Mouse (Mus musculus) liver, postnatal 0 days (tissue): ENCODE data around the gene Fjx1.

Experiments
- CTCF ChIP-seq: sonication (generic); IDR thresholded peaks from 2 replicates; pipeline ENCODE4 v1.5.1; 2016; ENCODE audit warnings: antibody characterized with exemption, low read depth
- EP300 ChIP-seq: IDR thresholded peaks from 2 replicates; pipeline ENCODE4 v1.6.1; 2016; ENCODE audit warnings: antibody characterized with exemption, low read depth, mild to moderate bottlenecking

DNA sequence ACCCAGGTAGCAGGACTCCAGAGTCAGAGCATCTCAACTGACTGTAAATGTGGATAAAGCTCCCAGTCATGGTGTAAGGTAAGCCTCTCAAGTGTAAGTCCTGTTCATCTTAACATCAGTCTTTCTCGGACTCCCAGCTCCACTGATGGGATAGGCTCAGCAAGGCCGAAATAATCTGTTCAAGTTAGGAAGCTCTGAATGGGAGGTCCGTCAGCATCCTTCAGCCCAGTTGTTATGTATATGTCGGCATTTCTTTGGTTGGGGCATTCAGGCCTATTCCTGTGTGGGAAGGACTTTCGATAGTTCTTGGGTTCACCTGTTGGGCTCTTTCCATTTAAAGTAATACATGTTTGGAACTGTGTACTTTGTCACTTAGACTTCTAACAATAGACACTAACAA lies 48.3 kb downstream of the Fjx1 start:
- TF ChIP-seq CTCF (no peak), EP300 (no peak)
